Mouse (Mus musculus): ENCODE measurements at regions not wholly inside any gene's neighbourhood (a gene's known extent, or its start where the extent isn't known, plus 50 kb on each side); places are given as distances from the start of the nearest gene placed in this dataset.

DNA sequence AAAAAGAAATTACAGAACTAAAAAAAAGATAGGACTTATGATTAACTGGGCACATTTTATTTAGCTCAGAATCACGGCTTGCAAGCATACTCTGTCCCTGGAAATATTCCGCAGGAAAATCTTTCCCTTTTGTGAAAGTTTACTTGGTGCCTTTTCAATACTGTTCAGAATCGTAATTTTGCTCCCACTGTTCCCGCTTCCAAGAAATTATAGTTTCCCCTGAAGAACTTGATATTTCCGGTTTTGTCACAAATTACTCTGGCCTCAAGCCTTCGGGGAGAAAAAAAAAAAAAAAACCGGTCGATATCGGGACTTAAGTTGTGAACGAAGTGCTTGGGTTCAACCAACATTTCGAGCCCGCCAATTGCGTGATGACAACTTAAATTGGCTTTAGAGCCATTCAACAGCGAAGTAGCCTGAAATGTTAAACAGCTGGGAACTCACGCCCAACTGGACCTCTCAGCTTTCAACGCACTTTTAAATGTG is 84.4 kb upstream of the Commd3 start:
- TF ChIP-seq CTCF (IDR thresholded peaks at IDR 0.05; ENCODE audit: low read depth): no peak
- no peak for TF ChIP-seq EP300 (IDR thresholded peaks at IDR 0.05; ENCODE audit: low read depth)
